Mouse (Mus musculus): ENCODE data around the gene Ubac1. TPM values are rescaled to one million over a fixed set of nuclear protein-coding genes. Genes with fewer than 3 reads are reported as not detected.

The Ubac1 gene
- 10 to 100 TPM; 46.1 to 64.4 (median 55.4) TPM for total RNA-seq (2022)

- DNase-seq (ENCODE audit: low spot score in 2 of 2): peak; percentile 76 to 93
Measured at GRCm38 (mm10) chr2:26021561-26022257, at the start of gene Ubac1. Gene Ubac1, minus strand, starts transcription at chr2:26021747.

- DNase-seq (ENCODE audit: low spot score in 2 of 2): no peak
Measured at GRCm38 (mm10) chr2:26068592-26068991, 47.0 kb upstream of the Ubac1 start.

- DNase-seq (ENCODE audit: low spot score in 2 of 2): no peak
Measured at GRCm38 (mm10) chr2:26068175-26068574, 46.6 kb upstream of the Ubac1 start.

GRCm38 (mm10) chr2:26066527-26066926 lies 45.0 kb upstream of the Ubac1 start:
- peak; percentile 61 to 92 for DNase-seq (ENCODE audit: low spot score in 2 of 2)

GRCm38 (mm10) chr2:26062742-26063427 lies 41.3 kb upstream of the Ubac1 start:
- no peak for DNase-seq (ENCODE audit: low spot score in 2 of 2)

GRCm38 (mm10) chr2:26062241-26062640 lies 40.7 kb upstream of the Ubac1 start:
- DNase-seq (ENCODE audit: low spot score in 2 of 2): no peak

- DNase-seq (ENCODE audit: low spot score in 2 of 2): peak in 1 of 2 experiments; percentile 53
Measured at GRCm38 (mm10) chr2:26061018-26061666, 39.6 kb upstream of the Ubac1 start.

GRCm38 (mm10) chr2:26057053-26057452 lies 35.5 kb upstream of the Ubac1 start:
- DNase-seq (ENCODE audit: low spot score in 2 of 2): no peak

- no peak for DNase-seq (ENCODE audit: low spot score in 2 of 2)
Measured at GRCm38 (mm10) chr2:26056226-26056625, 34.7 kb upstream of the Ubac1 start.

- DNase-seq (ENCODE audit: low spot score in 2 of 2): no peak
Measured at GRCm38 (mm10) chr2:26055747-26056102, 34.2 kb upstream of the Ubac1 start.

- DNase-seq (ENCODE audit: low spot score in 2 of 2): no peak
Measured at GRCm38 (mm10) chr2:26055046-26055746, 33.6 kb upstream of the Ubac1 start.

GRCm38 (mm10) chr2:26052806-26053205 lies 31.3 kb upstream of the Ubac1 start:
- DNase-seq (ENCODE audit: low spot score in 2 of 2): no peak

- no peak for DNase-seq (ENCODE audit: low spot score in 2 of 2)
Measured at GRCm38 (mm10) chr2:26048816-26049215, 27.3 kb upstream of the Ubac1 start.

GRCm38 (mm10) chr2:26044216-26044615 lies 22.7 kb upstream of the Ubac1 start:
- no peak for DNase-seq (ENCODE audit: low spot score in 2 of 2)

GRCm38 (mm10) chr2:26042603-26043002 lies 21.1 kb upstream of the Ubac1 start:
- DNase-seq (ENCODE audit: low spot score in 2 of 2): no peak

GRCm38 (mm10) chr2:26041163-26041810 lies 19.7 kb upstream of the Ubac1 start:
- DNase-seq (ENCODE audit: low spot score in 2 of 2): no peak

GRCm38 (mm10) chr2:26039951-26040350 lies 18.4 kb upstream of the Ubac1 start:
- peak in 1 of 2 experiments; percentile 62 for DNase-seq (ENCODE audit: low spot score in 2 of 2)

- DNase-seq (ENCODE audit: low spot score in 2 of 2): no peak
Measured at GRCm38 (mm10) chr2:26037386-26037785, 15.8 kb upstream of the Ubac1 start.

- DNase-seq (ENCODE audit: low spot score in 2 of 2): no peak
Measured at GRCm38 (mm10) chr2:26034344-26035050, 12.9 kb upstream of the Ubac1 start.

- DNase-seq (ENCODE audit: low spot score in 2 of 2): no peak
Measured at GRCm38 (mm10) chr2:26030288-26030687, 8.7 kb upstream of the Ubac1 start.

Measured in left cerebral cortex, adult 8-10 months (tissue).